Mouse (Mus musculus) thymus, postnatal 4 days (tissue): ENCODE measurements around the gene Wwc2.
A peak's percentile ranks its signal among the peaks of the same experiment; 100 is the strongest.

Experiments
- DNase-seq: peaks from one replicate; pipeline ENCODE4 v3.0.0; 2021

The Wwc2 gene

DNA sequence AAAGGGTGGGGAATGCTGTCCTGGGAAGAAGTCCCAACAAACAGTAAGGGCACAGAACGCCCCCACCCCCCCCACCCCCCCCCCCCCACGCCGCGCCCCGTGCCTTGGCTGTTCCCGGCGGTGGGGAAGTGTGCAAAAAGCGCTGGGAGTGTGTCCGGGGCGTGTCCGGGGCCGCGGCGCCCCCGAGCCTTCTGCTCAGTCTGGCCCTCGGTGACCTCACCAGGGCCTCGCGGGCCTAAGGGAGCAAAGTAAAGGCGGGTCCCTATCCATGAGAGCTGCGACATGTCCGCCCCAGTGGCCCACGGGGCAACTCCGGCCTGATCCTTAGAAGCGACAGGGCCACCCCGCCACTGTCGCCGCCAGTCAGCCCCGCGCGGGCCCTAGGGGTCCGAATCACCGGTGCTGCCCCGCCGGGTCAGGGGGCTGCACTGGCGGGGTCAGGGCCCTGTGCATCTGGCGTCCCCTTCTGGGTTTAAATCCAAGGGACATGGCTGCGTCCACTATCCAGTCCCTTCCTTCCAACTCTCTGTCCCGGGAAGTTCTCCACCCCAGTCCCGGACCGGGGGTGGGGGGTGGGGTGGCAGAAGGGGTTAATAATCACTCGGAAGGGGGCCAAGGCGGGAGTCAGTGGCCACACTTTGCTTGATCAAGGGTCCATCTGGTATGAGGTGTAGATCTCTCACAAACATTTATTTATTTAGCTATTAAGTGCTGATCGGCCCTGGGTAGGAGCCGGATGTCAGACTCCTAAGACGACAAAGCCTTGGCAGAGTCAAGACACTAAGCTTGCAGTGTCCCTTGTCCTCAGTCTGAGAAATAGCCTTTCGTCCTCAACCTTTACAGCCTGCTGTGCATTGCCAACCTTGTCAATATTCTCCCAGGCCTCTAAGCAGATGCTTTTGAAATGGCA is at the start of gene Wwc2:
Gene Wwc2 (minus strand): TSS at position 14 of the 910 bp plus-strand sequence.
- DNase-seq = peak; percentile 32

- no peak for DNase-seq
Observed at GRCm38 (mm10) chr8:48038261-48038934, 47.7 kb upstream of the Wwc2 start.

- DNase-seq = no peak
Observed at GRCm38 (mm10) chr8:48032046-48032445, 41.3 kb upstream of the Wwc2 start.

- DNase-seq = no peak
Observed at GRCm38 (mm10) chr8:48030667-48031066, 39.9 kb upstream of the Wwc2 start.

- no peak for DNase-seq
Observed at GRCm38 (mm10) chr8:48026796-48027195, 36.1 kb upstream of the Wwc2 start.

DNA sequence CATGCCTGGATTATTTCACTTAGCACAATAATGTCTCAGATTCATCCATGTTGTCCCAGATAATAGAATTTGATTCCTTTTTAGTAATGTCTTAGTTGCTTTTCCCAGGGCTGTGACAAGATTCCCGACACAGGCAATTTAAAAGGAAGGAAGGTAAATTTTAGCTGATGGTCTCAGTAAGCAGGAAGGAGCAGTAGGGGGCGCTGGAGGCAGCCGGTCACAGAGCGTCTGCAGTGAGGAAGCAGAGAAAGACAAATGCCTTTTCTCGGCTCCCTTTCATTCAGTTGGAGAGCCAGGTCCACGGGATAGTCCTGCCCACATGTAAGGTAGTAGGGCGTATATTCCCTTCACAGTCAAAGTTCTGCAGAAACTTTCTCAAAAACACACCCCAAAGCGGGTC is 32.5 kb upstream of the Wwc2 start:
- peak; percentile 58 for DNase-seq

DNA sequence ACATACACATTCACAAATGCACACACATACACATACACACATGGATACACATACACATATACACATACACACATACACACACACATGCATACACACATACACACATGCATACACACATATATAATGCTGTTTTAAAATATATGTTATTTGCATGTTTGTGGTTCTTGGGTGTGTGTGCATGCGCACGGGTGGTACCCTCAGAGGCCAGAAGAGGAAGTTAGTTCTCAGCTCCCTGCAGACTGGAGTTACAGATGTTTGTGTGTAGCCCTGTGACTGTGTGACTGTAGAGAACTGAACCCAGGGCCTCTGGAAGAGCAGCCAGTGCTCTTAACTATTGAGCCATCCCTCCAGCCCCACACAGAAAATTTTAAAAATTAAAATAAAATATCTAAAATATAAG is 29.0 kb upstream of the Wwc2 start:
- no peak for DNase-seq

DNA sequence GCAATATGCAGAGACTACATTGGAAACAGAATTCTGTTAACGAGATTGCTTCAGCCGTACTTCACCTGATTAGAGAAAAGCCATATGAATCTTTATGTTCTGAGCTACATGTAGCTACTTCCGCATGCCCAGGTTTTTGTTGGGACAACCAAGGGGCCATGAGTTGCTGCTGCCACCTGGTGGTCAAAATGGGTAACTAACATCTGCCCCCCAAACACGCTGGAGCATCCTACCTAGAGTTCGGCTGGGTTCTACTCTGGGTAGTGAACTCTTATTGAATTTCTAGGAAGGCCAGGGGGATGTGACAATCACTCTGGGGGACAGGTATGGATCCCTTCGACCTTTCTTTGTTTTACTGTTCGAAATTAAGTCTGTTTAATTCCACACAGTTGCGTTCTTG is 25.8 kb upstream of the Wwc2 start:
- DNase-seq = peak; percentile 77

- no peak for DNase-seq
Observed at GRCm38 (mm10) chr8:48014386-48014785, 23.7 kb upstream of the Wwc2 start.

DNA sequence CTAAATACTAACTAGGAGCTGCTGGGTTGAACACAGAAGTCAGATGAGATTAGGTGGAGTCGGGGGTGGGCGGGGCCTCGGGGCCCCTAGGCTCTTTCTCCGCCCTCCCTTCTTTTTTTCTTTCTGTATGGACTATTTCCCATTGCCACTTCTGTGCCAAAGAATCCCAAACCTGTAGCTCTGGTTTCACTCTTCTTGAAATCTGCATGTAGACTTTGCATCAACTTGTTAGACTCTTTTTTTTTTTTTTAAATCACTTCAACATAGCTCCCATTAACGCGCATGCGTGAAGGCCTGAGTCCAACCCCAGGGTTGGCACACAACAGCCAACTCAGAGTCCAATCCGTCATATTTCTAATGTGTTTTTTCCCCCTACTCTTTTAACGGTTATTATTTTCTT is 22.6 kb upstream of the Wwc2 start:
- DNase-seq = no peak

DNA sequence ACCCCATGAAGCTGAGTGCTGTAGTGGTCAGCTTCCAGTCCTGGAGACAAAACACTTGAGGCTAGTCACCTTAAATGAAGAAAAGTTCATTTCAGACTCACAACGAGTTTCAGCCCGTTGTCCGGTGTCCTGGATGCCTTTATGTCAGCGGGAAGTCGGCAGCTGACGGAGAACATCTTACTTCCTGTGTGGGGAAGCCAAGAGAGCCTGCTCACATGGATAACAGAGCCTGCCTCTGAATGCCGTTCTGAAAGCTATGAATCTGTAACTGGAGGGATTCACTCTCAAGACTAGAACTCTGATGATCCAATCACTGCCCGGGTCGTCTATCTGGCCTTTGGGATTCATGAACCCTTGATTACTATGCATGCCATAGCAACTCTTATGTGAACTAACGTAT is 21.1 kb upstream of the Wwc2 start:
- no peak for DNase-seq

DNA sequence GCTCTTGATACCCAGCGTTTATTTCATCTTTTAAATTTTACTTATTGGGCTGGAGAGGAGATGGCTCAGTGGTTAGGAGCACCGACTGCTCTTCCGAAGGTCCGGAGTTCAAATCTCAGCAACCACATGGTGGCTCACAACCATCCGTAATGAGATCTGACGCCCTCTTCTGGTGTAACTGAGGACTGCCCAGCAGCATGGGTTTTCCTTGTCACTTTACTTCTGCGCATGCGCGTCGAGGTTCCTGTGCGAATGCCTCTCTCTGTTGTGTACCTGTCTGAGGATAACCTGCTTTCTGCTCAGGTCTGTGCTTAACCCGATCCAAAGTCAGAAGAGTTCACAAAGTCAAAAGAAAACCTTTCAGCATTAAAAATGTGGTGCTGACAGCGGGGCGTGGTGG is 20.3 kb upstream of the Wwc2 start:
- DNase-seq = no peak

DNA sequence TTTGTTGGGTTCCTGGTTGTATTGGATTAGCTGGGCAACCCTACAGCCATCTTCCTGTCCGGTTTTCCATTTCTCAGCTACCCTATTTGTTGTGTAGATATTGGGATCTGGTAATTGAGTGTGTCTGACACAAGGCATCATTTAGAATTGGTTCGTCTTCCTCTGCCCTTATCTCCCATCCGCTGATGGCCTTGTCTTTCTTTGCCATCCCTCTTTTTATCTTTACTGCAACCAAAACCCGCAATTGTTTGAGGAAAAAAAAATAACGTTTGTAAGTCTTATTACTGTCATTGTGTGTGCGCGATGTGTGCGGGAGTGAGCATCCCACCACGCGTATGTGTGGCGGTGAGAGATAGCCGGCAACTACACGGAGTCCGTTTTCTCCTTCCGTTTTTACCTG is 18.7 kb upstream of the Wwc2 start:
- no peak for DNase-seq

GRCm38 (mm10) chr8:48008936-48009335 is 18.2 kb upstream of the Wwc2 start:
- peak; percentile 23 for DNase-seq

DNA sequence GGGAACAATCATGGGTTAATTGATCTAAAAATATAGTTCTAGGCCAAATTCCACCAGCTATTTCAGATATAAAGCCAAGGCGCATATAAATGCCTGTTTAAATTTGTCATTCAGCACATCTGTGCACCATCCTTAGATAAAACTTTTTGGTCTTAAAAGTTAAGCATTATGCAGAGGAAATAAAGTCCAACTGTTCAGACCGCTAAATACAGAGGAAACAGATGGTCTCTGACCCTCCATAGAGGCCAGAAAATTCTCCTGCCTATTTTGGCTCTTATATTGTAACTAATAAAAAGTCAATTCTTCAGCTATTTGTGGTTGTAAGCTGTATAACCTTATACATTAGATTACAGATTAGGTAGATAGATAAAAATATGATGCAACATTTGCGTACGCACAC is 16.1 kb upstream of the Wwc2 start:
- DNase-seq = no peak

GRCm38 (mm10) chr8:48002551-48002950 is 11.8 kb upstream of the Wwc2 start:
- no peak for DNase-seq

- no peak for DNase-seq
Observed at GRCm38 (mm10) chr8:48001395-48001794, 10.7 kb upstream of the Wwc2 start.

GRCm38 (mm10) chr8:47996712-47997111 is 6.0 kb upstream of the Wwc2 start:
- DNase-seq = no peak

DNA sequence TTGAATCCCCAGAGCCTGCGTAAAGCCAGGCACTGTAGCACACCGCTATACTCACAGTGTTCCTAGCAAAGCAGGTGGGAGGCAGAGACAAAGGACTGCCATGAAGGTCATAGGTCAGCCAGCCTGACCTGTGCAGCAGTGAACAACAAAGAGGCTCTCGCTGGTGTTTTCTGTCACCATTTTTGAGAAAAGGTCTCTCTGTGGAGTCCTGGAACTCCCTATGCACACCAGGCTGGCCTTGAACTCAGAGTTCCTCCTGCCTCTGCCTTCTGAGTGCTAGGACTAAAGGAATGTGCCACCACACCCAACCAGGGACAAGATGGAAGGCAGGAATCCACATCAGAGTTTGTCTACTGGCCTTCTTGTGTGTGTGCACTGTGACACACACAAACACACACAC is 5.4 kb upstream of the Wwc2 start:
- DNase-seq = no peak

DNA sequence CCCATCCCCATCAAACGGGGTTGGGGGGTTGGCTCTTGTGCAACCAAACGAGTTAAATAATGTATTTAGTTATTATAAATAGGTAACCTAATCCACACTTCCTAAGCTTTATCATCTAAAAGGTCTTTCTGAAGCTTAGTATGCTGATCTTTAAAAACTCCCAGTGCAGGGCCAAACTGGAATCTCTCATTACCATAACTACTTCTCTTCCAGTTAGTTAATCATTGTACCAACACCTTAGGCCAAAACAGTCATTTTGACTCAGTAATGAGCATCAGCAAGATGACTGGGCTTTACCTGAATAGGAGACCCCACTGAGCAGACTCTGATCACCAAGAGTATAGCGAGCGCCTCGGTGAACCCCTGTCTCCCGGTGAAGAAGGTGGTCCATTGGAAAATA is 4.7 kb upstream of the Wwc2 start:
- DNase-seq = no peak

DNA sequence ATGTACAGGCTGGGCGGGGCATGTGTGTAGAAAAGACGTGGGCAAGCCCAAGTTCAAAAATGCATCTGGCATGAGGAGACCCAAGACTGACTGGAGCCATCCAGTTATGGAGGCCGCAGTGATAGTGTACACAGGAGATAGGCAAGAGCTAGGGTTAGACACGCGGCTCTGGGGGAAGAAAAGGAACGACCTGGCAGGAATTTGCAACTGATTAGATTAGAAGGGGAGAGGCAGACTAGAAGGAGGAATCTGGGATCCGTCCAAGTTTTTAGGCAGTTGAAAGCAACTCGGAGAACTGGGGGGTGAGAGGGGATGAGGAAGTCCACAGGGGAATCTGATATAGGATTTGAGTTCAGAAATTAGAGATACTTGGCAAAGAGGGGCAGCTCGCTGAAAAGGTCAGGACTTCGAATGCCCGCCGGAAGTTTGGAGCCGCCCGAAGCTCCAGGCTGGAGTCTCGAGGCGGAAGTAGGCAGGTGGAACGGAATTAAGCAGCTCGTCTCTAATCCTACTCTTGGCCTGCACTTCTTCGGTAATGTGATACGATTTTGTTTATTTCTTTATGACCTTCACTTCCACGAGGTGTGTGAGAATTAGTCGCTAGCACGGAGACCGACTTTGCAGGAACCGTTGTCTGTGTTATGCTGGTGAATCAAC is 4.0 kb upstream of the Wwc2 start:
- DNase-seq = no peak

- peak; percentile 85 for DNase-seq
Observed at GRCm38 (mm10) chr8:47990386-47990772, 345 bp downstream of the Wwc2 start.

- DNase-seq = no peak
Observed at GRCm38 (mm10) chr8:47989655-47990385, 904 bp downstream of the Wwc2 start.
